Mouse (Mus musculus) embryonic facial prominence, embryonic 14.5 days (tissue): ENCODE results near the gene Tstd1. TPM values are rescaled to one million over a fixed set of nuclear protein-coding genes. Genes with fewer than 3 reads are reported as not detected.

Source experiments
- ATAC-seq: fragments of 200-750 bp; cut with Nextera tagmentation; 2 replicates; pipeline ENCODE4 v1.8.0; 2017; ENCODE audit warnings: low read depth, moderate number of reproducible peaks, moderate TSS enrichment
- DNase-seq: peaks from one replicate; pipeline ENCODE4 v3.0.0-alpha.2; 2015; ENCODE audit warnings: low spot score
- H3K27ac ChIP-seq: fragments of 300-500 bp; sonication (generic); replicated peaks from 2 replicates; pipeline ENCODE4 v1.5.1; 2014; ENCODE audit warnings: low read depth, mild to moderate bottlenecking, low read length, moderate library complexity
- H3K27me3 ChIP-seq: fragments of 300-500 bp; sonication (generic); replicated peaks from 2 replicates; pipeline ENCODE4 v1.6.1; 2014; ENCODE audit warnings: low read length; ENCODE audit not compliant: control insufficient read depth, insufficient read depth
- H3K36me3 ChIP-seq: fragments of 300-500 bp; sonication (generic); 2 replicates; pipeline ENCODE4 v1.6.1; 2014; ENCODE audit warnings: low read length, mixed read lengths; ENCODE audit not compliant: control insufficient read depth, insufficient read depth
- H3K4me1 ChIP-seq: fragments of 300-500 bp; sonication (generic); 2 replicates; pipeline ENCODE4 v1.6.1; 2014; ENCODE audit warnings: antibody characterized with exemption, low read length; ENCODE audit not compliant: control insufficient read depth, insufficient read depth
- H3K4me2 ChIP-seq: fragments of 300-500 bp; sonication (generic); 2 replicates; pipeline ENCODE4 v1.6.1; 2014; ENCODE audit warnings: low read depth, mild to moderate bottlenecking, low read length, moderate library complexity, mixed read lengths
- H3K4me3 ChIP-seq: fragments of 300-500 bp; sonication (generic); 2 replicates; pipeline ENCODE4 v1.5.1; 2014; ENCODE audit warnings: low read depth, mild to moderate bottlenecking, low read length
- H3K9ac ChIP-seq: fragments of 300-500 bp; sonication (generic); 2 replicates; pipeline ENCODE4 v1.6.1; 2014; ENCODE audit warnings: low read depth, mild to moderate bottlenecking, low read length, moderate library complexity, mixed read lengths
- H3K9me3 ChIP-seq: fragments of 300-500 bp; sonication (generic); 2 replicates; pipeline ENCODE4 v1.6.1; 2016; ENCODE audit warnings: low read length; ENCODE audit not compliant: control insufficient read depth
- WGBS: fragments of 180-500 bp; shearing (Covaris S2); extraction: QIAGEN DNeasy Blood & Tissue Kit; methylation state at CpG from one replicate; pipeline ENCODE4 v1.1.7; 2014; 5-methylcytosine and 5-hydroxymethylcytosine counted together
- polyA plus RNA-seq: library from polyadenylated mRNA; unstranded; fragments of >200 nt; fragmentation: Nextera tagmentation; extraction: Ambion mirVana; gene quantifications from 2 replicates; pipeline ENCODE4 v1.2.1, GENCODE M21; 2014

Tstd1 gene
- polyA plus RNA-seq, 1 experiment from 2014 or later = 2.0 TPM

DNA sequence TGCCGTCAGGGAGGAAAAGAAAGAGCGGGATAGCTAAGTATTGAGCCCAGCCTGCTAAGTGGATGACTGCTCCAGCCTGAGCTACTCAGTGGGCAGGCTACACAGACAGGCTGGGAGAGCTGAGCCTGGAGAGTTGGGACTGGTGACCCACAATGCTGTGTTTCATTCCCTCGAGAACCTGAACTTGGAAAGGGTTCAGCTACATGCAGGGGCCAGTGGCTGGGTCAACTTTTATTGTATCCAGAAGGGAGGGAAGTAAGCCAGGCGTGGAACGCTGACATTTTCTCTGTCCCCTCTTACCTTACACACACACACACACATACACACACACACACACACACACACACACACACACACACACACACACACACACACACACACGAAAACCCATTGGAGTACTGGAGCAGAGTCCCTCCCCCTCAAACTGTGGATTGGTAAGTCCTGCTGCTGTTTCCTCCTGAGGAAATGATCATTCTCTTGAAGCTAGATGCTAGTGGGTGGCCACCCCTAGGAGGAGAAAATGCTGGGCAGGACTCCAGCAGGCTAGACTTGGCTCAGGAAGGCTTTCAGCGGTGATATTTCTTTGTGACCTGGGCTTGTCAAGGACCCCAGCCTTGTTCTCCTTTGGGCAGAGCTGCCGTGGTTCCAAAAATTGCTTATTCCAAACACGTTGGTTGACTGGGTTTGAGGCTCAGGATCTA, 21.5 kb downstream of the Tstd1 start:
- Histone ChIP-seq H3K4me2 (peak overlapping the region; percentile 65), H3K4me3 (peak overlapping the region; percentile 49; the same call in 1 of the 2 replicates), H3K4me1 (peaks cover 15% of the 10 kb centered on the region; the same call in 1 of the 2 replicates), H3K27ac (peak overlapping the region; percentile 33), H3K9me3 (0 out of 2 replicates have a peak, but pooled peaks cover 6% of the 10 kb centered on the region), H3K36me3 (no peaks in the 10 kb centered on the region), H3K27me3 (peaks cover 35% of the 10 kb centered on the region), H3K9ac (no peak overlapping the region; the same call in 1 of the 2 replicates)
- 28% methylated on average over 7 of the region's 9 CpGs for WGBS
- ATAC-seq (0 out of 2 replicates have a peak, but pooled peaks have one; percentile 21), DNase-seq (peak; percentile 79)

DNA sequence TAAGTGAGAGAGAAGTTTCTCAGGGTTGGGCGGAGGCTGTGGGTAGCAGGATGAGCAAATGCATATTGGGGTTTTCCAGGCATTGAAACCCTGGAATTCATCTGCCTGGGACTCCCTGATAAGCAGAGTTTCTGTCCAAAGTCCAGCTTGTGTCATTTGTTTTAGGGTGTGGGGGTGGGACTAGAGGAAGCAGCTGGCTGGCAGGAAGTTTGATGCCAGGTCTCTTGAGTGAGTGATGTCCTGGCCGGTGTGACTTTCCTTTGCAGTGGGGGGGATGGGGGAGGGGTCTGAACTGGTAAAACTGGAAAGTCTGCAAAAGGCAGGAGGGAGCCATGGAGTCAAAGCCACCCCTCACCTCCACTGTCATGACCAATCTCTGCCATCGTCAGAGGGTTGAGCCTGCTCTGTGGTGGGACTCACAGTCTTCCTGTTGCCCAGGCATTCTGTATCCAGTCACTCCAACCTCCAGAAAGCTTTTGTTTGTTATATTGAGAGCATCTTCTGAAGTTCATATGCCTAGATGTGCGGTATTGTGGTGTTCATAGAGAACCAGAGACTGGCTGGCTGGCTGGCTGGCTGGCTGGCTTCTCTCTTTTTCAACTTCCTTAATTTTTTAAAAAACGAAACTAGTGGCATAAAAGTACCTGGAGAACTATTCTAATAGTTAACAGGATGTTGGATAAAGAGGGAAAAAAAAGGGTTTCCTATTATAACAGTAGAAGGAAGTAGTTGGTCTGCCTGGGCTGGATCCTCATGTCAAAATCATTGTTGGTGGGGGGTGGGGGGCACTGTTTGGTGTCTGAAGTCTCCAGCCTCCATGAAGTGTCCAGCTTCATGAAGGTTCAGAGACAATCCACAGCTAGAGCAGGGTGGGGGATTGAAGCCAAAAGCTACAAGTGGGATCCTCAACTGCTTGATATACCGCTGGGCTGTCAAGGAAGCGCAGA, 23.1 kb downstream of the Tstd1 start:
- Histone ChIP-seq H3K27ac (peak overlapping the region; percentile 63), H3K9ac (no peak overlapping the region), H3K4me1 (peaks cover 15% of the 10 kb centered on the region; the same call in 1 of the 2 replicates), H3K36me3 (no peaks in the 10 kb centered on the region), H3K9me3 (0 out of 2 replicates have a peak, but pooled peaks cover 6% of the 10 kb centered on the region), H3K4me3 (no peak overlapping the region), H3K4me2 (peak overlapping the region; percentile 35), H3K27me3 (peaks cover 28% of the 10 kb centered on the region)
- ATAC-seq = no peak
- peak; percentile 38 for DNase-seq
- 54% methylated on average over 7 of the region's 7 CpGs for WGBS

DNA sequence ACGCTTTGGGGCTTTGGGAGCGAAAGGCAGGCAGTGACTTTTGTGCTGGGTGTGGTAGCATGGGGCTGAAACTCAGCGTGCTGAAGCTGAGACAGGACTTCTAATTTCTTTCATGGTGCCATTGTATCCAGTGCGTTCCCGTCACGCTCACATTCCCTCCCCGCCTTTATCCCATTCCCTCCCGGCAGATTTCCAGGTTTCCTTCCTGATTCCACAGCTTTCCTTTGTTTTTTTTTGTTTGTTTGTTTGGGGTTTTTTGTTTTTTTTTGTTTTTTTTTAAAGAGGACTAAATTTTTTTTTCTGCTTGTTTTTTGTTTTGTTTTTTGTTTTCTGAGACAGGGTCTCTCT, 23.7 kb downstream of the Tstd1 start:
- H3K27ac ChIP-seq = no peak overlapping the region; the same call in 1 of the 2 replicates

DNA sequence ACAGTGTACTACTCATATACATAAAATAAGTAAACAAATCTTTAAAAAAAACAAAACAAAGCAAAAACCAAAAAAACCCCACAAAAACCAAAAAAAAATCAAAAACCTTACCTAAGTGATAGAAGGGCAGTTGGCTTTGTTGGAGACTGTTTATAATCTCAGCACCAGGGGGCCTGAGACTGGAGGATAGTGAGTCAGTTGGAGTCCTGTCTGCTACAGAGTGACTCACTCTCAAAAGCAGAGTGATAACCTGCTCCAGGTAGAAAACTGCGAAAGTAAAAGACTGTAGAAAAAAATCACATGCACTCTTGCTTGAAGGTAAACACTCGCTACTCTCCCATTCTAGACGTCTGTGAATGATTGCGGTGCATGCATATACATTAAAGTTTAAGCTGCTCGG, 26.4 kb downstream of the Tstd1 start:
- ATAC-seq (no peak), DNase-seq (no peak)
- Histone ChIP-seq H3K4me2 (no peak overlapping the region), H3K27me3 (no peaks in the 10 kb centered on the region), H3K4me1 (peaks cover 6% of the 10 kb centered on the region; the same call in 1 of the 2 replicates), H3K9me3 (0 out of 2 replicates have a peak, but pooled peaks cover 6% of the 10 kb centered on the region), H3K4me3 (no peak overlapping the region), H3K27ac (no peak overlapping the region), H3K36me3 (no peaks in the 10 kb centered on the region), H3K9ac (no peak overlapping the region)
- WGBS = 86% methylated on average over 5 of the region's 5 CpGs

More for the DNA sequence above, 23.7 kb downstream of the Tstd1 start:
- H3K9me3 ChIP-seq = 0 out of 2 replicates have a peak, but pooled peaks cover 6% of the 10 kb centered on the region
- no peak for ATAC-seq
- peaks cover 15% of the 10 kb centered on the region; the same call in 1 of the 2 replicates for H3K4me1 ChIP-seq
- H3K9ac ChIP-seq = no peak overlapping the region
- 74% methylated on average over 7 of the region's 8 CpGs for WGBS
- H3K36me3 ChIP-seq = no peaks in the 10 kb centered on the region
- no peak overlapping the region for H3K4me3 ChIP-seq
- peak overlapping the region; percentile 35 for H3K4me2 ChIP-seq
- H3K27me3 ChIP-seq = peaks cover 23% of the 10 kb centered on the region
- DNase-seq = no peak

DNA sequence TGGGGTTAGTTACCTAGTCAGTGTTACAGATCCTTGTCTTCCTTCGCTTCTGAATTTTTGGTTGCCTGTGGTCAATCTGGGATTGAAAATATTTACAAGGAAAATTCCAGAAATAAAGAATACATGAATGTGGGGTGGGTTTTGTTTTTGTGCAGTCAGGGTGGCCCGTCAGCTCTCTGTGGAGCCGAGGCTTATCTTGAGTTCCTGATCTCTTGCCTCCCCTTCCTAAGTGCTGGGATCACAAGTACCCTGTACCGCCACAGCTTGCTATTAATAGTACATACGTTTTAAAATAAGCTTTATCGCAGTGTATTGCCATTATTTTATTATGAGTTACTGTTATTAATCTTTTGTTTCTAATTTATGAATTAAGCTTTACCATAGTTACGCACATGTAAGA, 28.2 kb downstream of the Tstd1 start:
- no peak overlapping the region for H3K4me3 ChIP-seq
- no peaks in the 10 kb centered on the region for H3K4me1 ChIP-seq
- no peak for ATAC-seq
- H3K4me2 ChIP-seq = no peak overlapping the region
- 58% methylated on average over 7 of the region's 7 CpGs for WGBS
- no peak overlapping the region for H3K27ac ChIP-seq
- no peaks in the 10 kb centered on the region for H3K36me3 ChIP-seq
- no peak overlapping the region for H3K9ac ChIP-seq
- 0 out of 2 replicates have a peak, but pooled peaks cover 6% of the 10 kb centered on the region for H3K9me3 ChIP-seq
- H3K27me3 ChIP-seq = no peaks in the 10 kb centered on the region
- no peak for DNase-seq

DNA sequence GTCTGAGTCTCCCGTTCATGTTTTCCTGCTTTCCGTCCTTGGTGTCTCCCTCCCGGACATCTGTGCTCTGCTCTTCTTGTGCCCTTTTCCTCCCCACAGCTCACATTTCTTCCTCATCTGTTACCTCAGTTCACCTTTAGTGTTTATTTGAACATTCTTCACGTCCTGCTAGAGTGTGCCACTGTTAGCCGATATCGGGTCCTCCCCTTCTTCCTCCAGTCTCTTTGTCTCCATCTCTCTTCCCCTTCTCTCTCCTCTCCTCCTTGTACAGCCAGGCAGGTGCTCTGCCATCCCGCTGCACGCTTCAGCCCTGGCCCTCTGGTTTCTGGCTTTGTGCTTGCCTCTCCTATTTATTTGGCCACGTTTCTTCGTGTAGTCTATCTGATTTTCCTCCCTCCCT, 29.0 kb downstream of the Tstd1 start:
- Histone ChIP-seq H3K27me3 (no peaks in the 10 kb centered on the region), H3K4me3 (no peak overlapping the region), H3K36me3 (no peaks in the 10 kb centered on the region), H3K4me2 (no peak overlapping the region), H3K27ac (no peak overlapping the region), H3K4me1 (no peaks in the 10 kb centered on the region), H3K9me3 (0 out of 2 replicates have a peak, but pooled peaks cover 6% of the 10 kb centered on the region), H3K9ac (peak overlapping the region; percentile 8; the same call in 1 of the 2 replicates)
- 48% methylated on average over 10 of the region's 10 CpGs for whole genome bisulfite sequencing
- no peak for DNase-seq
- ATAC-seq = no peak

DNA sequence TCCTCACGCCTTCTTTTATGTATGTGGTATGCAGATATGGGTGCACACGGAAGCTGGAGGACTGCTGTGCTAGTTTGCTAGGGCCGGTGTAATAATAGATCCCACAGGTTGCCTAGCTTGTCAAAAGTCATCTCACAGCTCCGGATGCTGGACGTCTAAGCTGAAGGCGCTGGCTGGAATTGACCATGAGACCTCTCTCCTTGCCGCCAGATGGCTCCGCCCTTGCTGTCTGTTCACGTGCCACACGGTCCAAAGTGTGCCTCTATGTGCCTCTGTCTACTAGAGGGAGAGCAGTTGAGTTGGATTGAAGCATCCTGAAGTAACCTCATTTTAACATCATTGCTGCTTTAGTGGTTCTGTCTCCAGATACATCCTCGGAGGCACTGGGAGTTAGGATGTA, 31.4 kb downstream of the Tstd1 start:
- Histone ChIP-seq H3K9ac (no peak overlapping the region), H3K27me3 (no peaks in the 10 kb centered on the region), H3K4me2 (no peak overlapping the region), H3K4me1 (no peaks in the 10 kb centered on the region), H3K9me3 (no peaks in the 10 kb centered on the region), H3K27ac (no peak overlapping the region), H3K4me3 (no peak overlapping the region), H3K36me3 (no peaks in the 10 kb centered on the region)
- DNase-seq (no peak), ATAC-seq (no peak)
- WGBS = 85% methylated on average over 11 of the region's 11 CpGs

DNA sequence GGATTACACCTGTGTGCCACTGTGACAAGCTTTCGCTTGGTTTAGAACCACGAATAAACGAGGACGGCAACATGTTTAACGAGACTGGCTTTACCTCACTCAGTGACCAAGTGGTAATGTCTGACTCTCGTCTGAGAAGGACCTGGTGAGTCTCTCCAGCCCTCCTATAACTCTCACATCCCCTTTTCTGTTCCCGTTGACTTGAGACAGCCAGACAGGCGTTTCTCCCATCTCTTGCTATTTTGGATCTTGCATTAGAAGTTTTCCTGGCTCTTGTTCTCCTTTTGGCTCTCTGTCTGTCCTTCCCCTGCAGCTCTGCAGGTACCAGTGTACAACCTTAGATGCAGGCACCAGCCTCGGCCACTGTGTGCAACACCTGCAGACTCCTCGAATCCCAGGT, 32.3 kb downstream of the Tstd1 start:
- no peak overlapping the region for H3K4me2 ChIP-seq
- H3K36me3 ChIP-seq = no peaks in the 10 kb centered on the region
- WGBS = 78% methylated on average over 10 of the region's 10 CpGs
- no peak overlapping the region for H3K27ac ChIP-seq
- ATAC-seq (no peak), DNase-seq (no peak)
- no peaks in the 10 kb centered on the region for H3K4me1 ChIP-seq
- H3K27me3 ChIP-seq = no peaks in the 10 kb centered on the region
- no peaks in the 10 kb centered on the region for H3K9me3 ChIP-seq
- no peak overlapping the region for H3K4me3 ChIP-seq
- no peak overlapping the region for H3K9ac ChIP-seq
